Mouse (Mus musculus): ENCODE measurements around the gene Spo11.

Gene Spo11

GRCm38 (mm10) chr2:172977409-172978130 lies at the start of gene Spo11:
Gene Spo11, plus strand, starts transcription at chr2:172977700.
- no peak for DNase-seq

- DNase-seq, result no peak
Measured at GRCm38 (mm10) chr2:172929905-172930436, 47.5 kb upstream of the Spo11 start.

- DNase-seq, result no peak
Measured at GRCm38 (mm10) chr2:172931137-172931898, 46.2 kb upstream of the Spo11 start.

DNA sequence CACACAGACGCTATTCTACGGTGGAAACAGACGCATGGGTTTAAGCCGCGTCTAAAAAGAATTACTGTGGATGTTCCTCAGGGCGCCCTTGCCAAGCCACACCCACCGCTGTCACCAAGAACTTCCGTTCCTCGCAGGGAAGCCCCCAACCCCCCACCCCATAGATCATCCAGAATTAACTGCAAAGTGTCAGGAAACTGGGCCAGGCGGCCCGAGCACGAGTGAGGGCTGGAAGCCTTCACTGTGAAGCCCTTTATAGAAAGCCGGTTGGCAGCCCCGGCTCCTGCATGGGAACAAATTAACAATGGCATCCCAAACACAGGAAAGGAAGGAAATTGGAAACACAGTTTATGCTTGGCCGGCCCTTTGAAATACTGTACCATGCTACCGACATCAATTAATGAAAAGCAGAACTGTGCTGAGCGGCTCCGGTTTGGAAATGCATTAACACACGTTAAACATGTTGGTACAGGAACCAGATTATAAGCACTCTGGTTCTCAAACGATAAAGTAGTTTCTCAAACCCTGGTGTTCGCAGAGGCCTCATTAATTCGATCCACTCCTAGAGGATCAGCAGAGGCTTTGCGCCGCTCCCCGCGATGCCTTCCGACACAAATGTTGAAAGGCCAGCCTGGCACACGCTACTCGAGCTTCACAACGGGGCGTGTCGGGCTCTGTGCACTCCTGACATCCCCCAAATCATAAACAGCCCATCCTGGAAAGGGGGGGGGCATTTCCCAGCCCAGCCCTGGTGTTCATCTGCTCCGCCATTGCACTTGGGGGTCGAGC lies 43.7 kb upstream of the Spo11 start:
- DNase-seq, result no peak

DNA sequence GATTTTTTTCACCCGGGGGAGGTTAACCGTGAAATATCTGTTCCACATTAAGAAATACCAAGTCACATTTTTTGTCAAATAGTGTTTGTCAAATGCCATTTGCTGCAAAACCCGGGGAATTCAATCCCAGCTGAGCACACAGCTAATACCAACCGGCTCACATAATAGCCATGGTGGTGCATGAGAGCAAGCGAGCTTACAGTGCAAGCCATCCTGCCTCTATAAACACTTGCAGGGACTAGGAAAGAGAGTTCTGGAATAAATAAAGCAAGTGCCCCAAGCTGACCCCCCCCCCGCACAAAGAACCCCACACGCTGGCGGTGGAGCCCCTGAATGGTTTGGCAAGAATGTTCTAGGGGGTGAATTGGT lies 43.1 kb upstream of the Spo11 start:
- DNase-seq, result no peak

DNA sequence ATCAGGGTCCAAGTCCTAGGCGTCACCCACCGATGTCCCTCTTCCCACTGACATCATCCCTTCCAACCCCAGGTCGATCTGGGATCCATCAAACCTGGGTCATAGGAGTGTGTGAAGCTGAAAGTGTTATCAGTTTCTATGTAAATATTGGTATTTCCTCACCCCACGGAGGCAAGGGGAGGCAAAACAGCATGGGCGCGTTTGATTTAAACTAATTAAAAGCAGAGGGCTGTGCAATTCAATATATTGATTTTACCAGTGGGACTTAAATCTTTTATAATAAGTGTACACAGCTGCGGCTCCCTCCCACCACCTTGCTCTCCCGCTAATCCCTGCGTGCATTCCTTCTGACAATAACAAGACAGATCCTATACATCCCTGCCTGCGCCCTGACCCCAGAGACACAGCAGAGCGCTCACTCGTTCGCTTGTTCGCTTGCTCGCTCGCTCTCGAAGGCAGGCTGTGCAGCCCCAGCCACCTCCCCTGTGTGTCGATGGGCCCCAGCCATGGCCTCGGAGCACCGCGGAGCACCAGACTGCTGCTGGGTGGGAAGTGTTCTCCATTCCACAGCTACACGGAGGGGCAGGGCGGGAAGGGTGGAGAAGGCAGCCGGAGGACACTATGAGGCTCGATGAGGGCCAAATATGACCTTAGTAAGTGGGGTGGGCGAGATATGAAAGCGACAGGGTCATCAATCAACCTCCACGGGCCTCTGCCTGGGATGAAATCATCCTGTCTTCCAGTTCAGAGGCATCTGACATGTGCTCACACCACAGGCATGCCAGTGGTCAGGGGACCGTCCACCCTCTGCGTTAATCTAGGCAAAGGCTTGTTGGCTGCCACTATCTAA lies 42.4 kb upstream of the Spo11 start:
- DNase-seq, result no peak

DNA sequence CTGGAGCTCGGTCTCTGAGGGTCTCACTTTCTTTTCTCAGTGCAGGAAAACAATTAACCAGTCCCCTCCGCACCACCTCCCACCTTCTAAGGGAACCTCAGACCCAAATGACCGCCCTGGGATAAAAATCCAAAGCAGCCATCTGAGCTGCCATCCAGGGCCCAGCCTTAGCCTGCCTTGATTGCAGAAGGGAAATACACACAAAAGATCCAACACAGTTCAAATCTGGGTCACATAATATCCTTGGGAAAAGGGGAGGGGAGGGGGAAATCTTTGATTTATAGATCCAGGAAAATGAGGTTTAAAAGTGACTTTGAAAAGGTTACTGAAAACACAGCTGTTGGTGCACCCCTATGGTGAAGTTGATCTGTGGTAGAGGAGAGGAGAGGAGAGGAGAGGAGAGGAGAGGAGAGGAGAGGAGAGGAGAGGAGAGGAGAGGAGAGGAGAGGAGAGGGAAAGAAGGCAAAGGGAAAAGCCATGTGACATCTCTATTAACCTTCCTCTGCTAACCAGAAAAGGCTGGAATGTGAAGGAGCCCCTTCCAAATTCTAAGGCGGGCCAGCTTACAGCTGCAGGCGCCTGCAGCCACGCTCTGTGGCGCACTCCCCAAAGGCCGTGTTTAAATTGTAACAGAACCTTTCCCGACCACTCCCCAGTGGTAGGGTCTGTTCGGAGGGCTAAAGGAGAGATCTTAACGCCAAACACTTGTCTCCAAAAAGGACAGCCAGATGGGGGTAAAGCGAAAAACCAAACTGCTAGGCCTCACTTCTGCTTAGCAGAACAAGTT lies 41.5 kb upstream of the Spo11 start:
- no peak for DNase-seq

DNA sequence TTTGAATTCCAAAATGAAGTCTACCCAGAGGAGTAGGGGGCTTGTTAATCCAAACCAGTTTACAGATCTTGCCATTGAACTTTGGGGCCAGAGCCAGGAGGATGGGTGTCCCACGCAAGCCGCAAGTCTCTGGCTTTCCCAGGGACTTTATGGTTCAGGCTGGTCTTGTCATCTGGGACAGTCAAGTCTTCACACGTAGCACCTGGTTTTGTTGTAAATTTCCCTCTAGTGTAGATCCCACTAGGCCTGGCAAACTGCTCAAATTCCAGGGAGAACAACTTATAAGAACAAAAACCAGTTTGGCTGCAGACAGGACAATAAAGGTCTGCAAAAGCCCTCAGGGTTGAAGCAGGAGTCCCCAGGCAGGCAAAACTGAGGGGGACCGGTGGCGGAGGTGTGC lies 40.7 kb upstream of the Spo11 start:
- DNase-seq, result no peak

DNA sequence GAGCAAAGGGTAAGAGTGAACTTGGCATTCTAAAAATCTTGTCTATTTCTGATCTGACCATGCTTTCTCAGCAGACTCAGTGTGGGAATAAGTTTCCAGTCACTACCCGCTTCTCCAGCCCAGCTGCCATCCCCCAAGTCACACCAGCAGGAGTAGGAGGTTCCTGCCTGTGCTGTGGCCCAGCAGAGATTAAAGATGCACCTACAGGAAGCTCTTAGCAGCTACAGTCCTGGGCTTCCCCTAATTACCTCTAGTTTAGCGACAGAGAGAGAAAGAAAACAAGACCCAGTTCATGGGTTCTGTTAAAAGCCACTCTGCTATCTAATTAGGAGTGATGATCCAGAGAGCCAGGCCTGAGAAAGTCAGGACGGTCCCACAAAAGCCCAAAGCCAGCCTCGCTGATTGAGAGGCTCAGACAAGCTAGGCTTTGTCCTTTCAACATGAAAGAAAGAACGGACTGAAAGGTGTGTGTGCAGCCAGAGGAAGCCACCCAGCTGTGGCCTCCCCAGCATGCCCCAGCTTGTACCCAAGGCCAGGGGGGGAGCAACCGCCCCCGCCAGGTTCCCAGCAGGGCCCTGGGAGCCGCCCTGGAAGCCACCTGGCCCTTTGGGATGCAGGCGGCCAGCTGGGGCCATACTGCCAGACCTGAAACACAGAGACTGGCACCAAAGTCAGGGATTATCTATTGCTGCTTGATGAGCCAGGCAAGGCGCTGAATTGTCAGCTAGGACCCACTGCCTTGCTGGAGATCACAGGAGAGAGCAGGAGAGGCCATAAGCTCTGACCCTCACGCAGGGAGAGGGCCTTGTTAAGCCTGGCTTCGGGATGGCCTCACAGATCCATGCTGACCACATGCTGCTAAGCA lies 39.9 kb upstream of the Spo11 start:
- DNase-seq, result no peak

GRCm38 (mm10) chr2:172938761-172939638 lies 38.5 kb upstream of the Spo11 start:
- no peak for DNase-seq

DNA sequence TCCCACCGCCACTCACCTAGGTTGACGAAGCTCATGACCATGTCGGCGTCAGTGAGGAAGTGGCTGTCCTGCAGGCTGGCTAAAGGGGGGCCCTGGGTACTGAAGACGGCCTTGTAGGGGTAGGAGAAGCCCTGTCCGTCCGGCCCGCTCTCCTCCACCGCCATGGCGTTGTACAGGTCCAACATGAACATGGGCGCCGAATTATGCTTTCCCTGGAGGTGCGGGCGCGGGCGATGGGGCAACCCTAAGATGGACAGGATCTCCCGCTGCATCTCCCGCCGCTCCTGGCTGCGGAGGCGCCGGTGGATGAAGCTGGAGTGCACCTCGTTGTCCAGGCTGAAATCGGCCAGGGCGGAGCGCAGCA lies 37.9 kb upstream of the Spo11 start:
- no peak for DNase-seq

- peak; percentile 53 for DNase-seq
Measured at GRCm38 (mm10) chr2:172940003-172940798, 37.3 kb upstream of the Spo11 start, which contains the start of gene Bmp7. Gene Bmp7, minus strand, starts transcription at chr2:172940321.

- no peak for DNase-seq
Measured at GRCm38 (mm10) chr2:172940799-172941163, 36.7 kb upstream of the Spo11 start.

GRCm38 (mm10) chr2:172949051-172949450 lies 28.4 kb upstream of the Spo11 start:
- DNase-seq, result no peak

- DNase-seq, result no peak
Measured at GRCm38 (mm10) chr2:172950119-172950676, 27.3 kb upstream of the Spo11 start.

- no peak for DNase-seq
Measured at GRCm38 (mm10) chr2:172950722-172951121, 26.8 kb upstream of the Spo11 start.

GRCm38 (mm10) chr2:172951976-172952375 lies 25.5 kb upstream of the Spo11 start:
- DNase-seq, result no peak

GRCm38 (mm10) chr2:172958579-172958978 lies 18.9 kb upstream of the Spo11 start:
- DNase-seq, result no peak
